Mouse (Mus musculus): ENCODE results near the gene Tmco4. TPM values are rescaled to one million over a fixed set of nuclear protein-coding genes. Genes with fewer than 3 reads are reported as not detected.

Tmco4 gene
- polyA plus RNA-seq, 1 experiment = 3.4 TPM

GRCm38 (mm10) chr4:139018388-139018787, 45.7 kb downstream of the Tmco4 start:
- TF ChIP-seq CTCF (IDR thresholded peaks at IDR 0.05; ENCODE audit: control insufficient read depth, insufficient read depth, insufficient replicate concordance, low read depth, low read length) = no peak
- no peak for TF ChIP-seq POLR2A (IDR thresholded peaks at IDR 0.05; ENCODE audit: control insufficient read depth, low read depth, low read length)
- no peak overlapping the region for H3K27ac ChIP-seq (ENCODE audit: control insufficient read depth, insufficient read depth, low read depth, low read length)
- H3K27me3 ChIP-seq (ENCODE audit: control insufficient read depth, insufficient read depth, low read length) = no peaks in the 10 kb centered on the region
- no peaks in the 10 kb centered on the region for H3K4me1 ChIP-seq (ENCODE audit: control insufficient read depth, insufficient read depth, low read length)
- no peaks in the 10 kb centered on the region for H3K36me3 ChIP-seq (ENCODE audit: control insufficient read depth, insufficient read depth, low read length)
- H3K4me3 ChIP-seq (ENCODE audit: control insufficient read depth, low read depth, low read length) = no peak overlapping the region

GRCm38 (mm10) chr4:139018976-139019375, 46.3 kb downstream of the Tmco4 start:
- TF ChIP-seq POLR2A (IDR thresholded peaks at IDR 0.05; ENCODE audit: control insufficient read depth, low read depth, low read length) = no peak
- no peak for TF ChIP-seq CTCF (IDR thresholded peaks at IDR 0.05; ENCODE audit: control insufficient read depth, insufficient read depth, insufficient replicate concordance, low read depth, low read length)
- no peaks in the 10 kb centered on the region for H3K36me3 ChIP-seq (ENCODE audit: control insufficient read depth, insufficient read depth, low read length)
- H3K27me3 ChIP-seq (ENCODE audit: control insufficient read depth, insufficient read depth, low read length) = no peaks in the 10 kb centered on the region
- H3K4me1 ChIP-seq (ENCODE audit: control insufficient read depth, insufficient read depth, low read length) = no peaks in the 10 kb centered on the region
- no peak overlapping the region for H3K4me3 ChIP-seq (ENCODE audit: control insufficient read depth, low read depth, low read length)
- H3K27ac ChIP-seq (ENCODE audit: control insufficient read depth, insufficient read depth, low read depth, low read length) = no peak overlapping the region

- TF ChIP-seq POLR2A (IDR thresholded peaks at IDR 0.05; ENCODE audit: control insufficient read depth, low read depth, low read length) (no peak), CTCF (IDR thresholded peaks at IDR 0.05; ENCODE audit: control insufficient read depth, insufficient read depth, insufficient replicate concordance, low read depth, low read length) (no peak)
- no peak overlapping the region for H3K27ac ChIP-seq (ENCODE audit: control insufficient read depth, insufficient read depth, low read depth, low read length)
- no peaks in the 10 kb centered on the region for H3K36me3 ChIP-seq (ENCODE audit: control insufficient read depth, insufficient read depth, low read length)
- no peaks in the 10 kb centered on the region for H3K27me3 ChIP-seq (ENCODE audit: control insufficient read depth, insufficient read depth, low read length)
- no peaks in the 10 kb centered on the region for H3K4me1 ChIP-seq (ENCODE audit: control insufficient read depth, insufficient read depth, low read length)
- H3K4me3 ChIP-seq (ENCODE audit: control insufficient read depth, low read depth, low read length) = no peak overlapping the region
These were observed 46.7 kb downstream of the Tmco4 start for GRCm38 (mm10) chr4:139019413-139019812.

- H3K36me3 ChIP-seq (ENCODE audit: control insufficient read depth, insufficient read depth, low read length) = no peaks in the 10 kb centered on the region
- TF ChIP-seq CTCF (IDR thresholded peaks at IDR 0.05; ENCODE audit: control insufficient read depth, insufficient read depth, insufficient replicate concordance, low read depth, low read length) (no peak), POLR2A (IDR thresholded peaks at IDR 0.05; ENCODE audit: control insufficient read depth, low read depth, low read length) (no peak)
- H3K4me3 ChIP-seq (ENCODE audit: control insufficient read depth, low read depth, low read length) = no peak overlapping the region
- H3K4me1 ChIP-seq (ENCODE audit: control insufficient read depth, insufficient read depth, low read length) = no peaks in the 10 kb centered on the region
- no peaks in the 10 kb centered on the region for H3K27me3 ChIP-seq (ENCODE audit: control insufficient read depth, insufficient read depth, low read length)
- no peak overlapping the region for H3K27ac ChIP-seq (ENCODE audit: control insufficient read depth, insufficient read depth, low read depth, low read length)
These were observed 47.7 kb downstream of the Tmco4 start for GRCm38 (mm10) chr4:139020385-139020784.

GRCm38 (mm10) chr4:139024379-139024778, 51.7 kb downstream of the Tmco4 start:
- no peak for TF ChIP-seq POLR2A (IDR thresholded peaks at IDR 0.05; ENCODE audit: control insufficient read depth, low read depth, low read length)
- no peak for TF ChIP-seq CTCF (IDR thresholded peaks at IDR 0.05; ENCODE audit: control insufficient read depth, insufficient read depth, insufficient replicate concordance, low read depth, low read length)
- Histone ChIP-seq H3K4me3 (ENCODE audit: control insufficient read depth, low read depth, low read length) (no peak overlapping the region), H3K27me3 (ENCODE audit: control insufficient read depth, insufficient read depth, low read length) (no peaks in the 10 kb centered on the region), H3K4me1 (ENCODE audit: control insufficient read depth, insufficient read depth, low read length) (no peaks in the 10 kb centered on the region), H3K36me3 (ENCODE audit: control insufficient read depth, insufficient read depth, low read length) (no peaks in the 10 kb centered on the region), H3K27ac (ENCODE audit: control insufficient read depth, insufficient read depth, low read depth, low read length) (no peak overlapping the region)

- Histone ChIP-seq H3K4me1 (ENCODE audit: control insufficient read depth, insufficient read depth, low read length) (no peaks in the 10 kb centered on the region), H3K36me3 (ENCODE audit: control insufficient read depth, insufficient read depth, low read length) (no peaks in the 10 kb centered on the region), H3K4me3 (ENCODE audit: control insufficient read depth, low read depth, low read length) (no peak overlapping the region), H3K27me3 (ENCODE audit: control insufficient read depth, insufficient read depth, low read length) (no peaks in the 10 kb centered on the region), H3K27ac (ENCODE audit: control insufficient read depth, insufficient read depth, low read depth, low read length) (no peak overlapping the region)
- TF ChIP-seq CTCF (IDR thresholded peaks at IDR 0.05; ENCODE audit: control insufficient read depth, insufficient read depth, insufficient replicate concordance, low read depth, low read length) (no peak), POLR2A (IDR thresholded peaks at IDR 0.05; ENCODE audit: control insufficient read depth, low read depth, low read length) (no peak)
These were observed 58.0 kb downstream of the Tmco4 start for GRCm38 (mm10) chr4:139030675-139031074.

GRCm38 (mm10) chr4:139032521-139032920, 59.8 kb downstream of the Tmco4 start:
- no peaks in the 10 kb centered on the region for H3K4me1 ChIP-seq (ENCODE audit: control insufficient read depth, insufficient read depth, low read length)

More at GRCm38 (mm10) chr4:139032521-139032920, 59.8 kb downstream of the Tmco4 start:
- TF ChIP-seq CTCF (IDR thresholded peaks at IDR 0.05; ENCODE audit: control insufficient read depth, insufficient read depth, insufficient replicate concordance, low read depth, low read length) (no peak), POLR2A (IDR thresholded peaks at IDR 0.05; ENCODE audit: control insufficient read depth, low read depth, low read length) (no peak)
- H3K27me3 ChIP-seq (ENCODE audit: control insufficient read depth, insufficient read depth, low read length) = no peaks in the 10 kb centered on the region
- H3K27ac ChIP-seq (ENCODE audit: control insufficient read depth, insufficient read depth, low read depth, low read length) = no peak overlapping the region
- no peak overlapping the region for H3K4me3 ChIP-seq (ENCODE audit: control insufficient read depth, low read depth, low read length)
- no peaks in the 10 kb centered on the region for H3K36me3 ChIP-seq (ENCODE audit: control insufficient read depth, insufficient read depth, low read length)

Data from testis, adult 2 months (tissue).